Mouse (Mus musculus): ENCODE measurements around the gene Prkar1a. TPM values are rescaled to one million over a fixed set of nuclear protein-coding genes. Genes with fewer than 3 reads are reported as not detected.

Prkar1a gene
- total RNA-seq (2014; rRNA removed) (231 and 294 TPM in 2 replicates), polyA plus RNA-seq (2015; fragmentation: Nextera tagmentation; extraction: Ambion mirVana) (418 and 468 TPM in 2 replicates)

- Histone ChIP-seq H3K9ac (peak within 1 kb of the TSS; percentile 88), H3K4me2 (ENCODE audit: low read depth) (peak within 1 kb of the TSS; percentile 76), H3K27me3 (ENCODE audit: insufficient read depth, low read length) (no peaks in the 10 kb centered on the region), H3K9me3 (ENCODE audit: low read length) (no peaks in the 10 kb centered on the region), H3K4me1 (ENCODE audit: insufficient read depth) (peaks cover 33% of the 10 kb centered on the region), H3K27ac (ENCODE audit: low read depth, low read length) (peak within 1 kb of the TSS; percentile 95), H3K36me3 (ENCODE audit: insufficient read depth) (no peaks in the 10 kb centered on the region), H3K4me3 (ENCODE audit: low read depth, low read length) (peak within 1 kb of the TSS; percentile 93)
- ATAC-seq (no peak), DNase-seq (peak; percentile 71)
- 26% methylated on average over 8 of the region's 8 CpGs for WGBS
- TF ChIP-seq CTCF (IDR thresholded peaks at IDR 0.05; ENCODE audit: low read depth) = no peak
These were observed at the start of gene Prkar1a for GRCm38 (mm10) chr11:109649206-109649605. Gene Prkar1a (plus strand): TSS chr11:109649405.

GRCm38 (mm10) chr11:109607600-109607999 lies 41.6 kb upstream of the Prkar1a start:
- peaks cover 12% of the 10 kb centered on the region; the same call in 1 of the 2 replicates for H3K4me1 ChIP-seq (ENCODE audit: insufficient read depth)
- no peaks in the 10 kb centered on the region for H3K9me3 ChIP-seq (ENCODE audit: low read length)
- no peaks in the 10 kb centered on the region for H3K36me3 ChIP-seq (ENCODE audit: insufficient read depth)
- 70% methylated on average over 6 of the region's 6 CpGs for WGBS
- H3K27me3 ChIP-seq (ENCODE audit: insufficient read depth, low read length) = no peaks in the 10 kb centered on the region
- no peak overlapping the region for H3K27ac ChIP-seq (ENCODE audit: low read depth, low read length)
- DNase-seq (no peak), ATAC-seq (no peak)
- no peak overlapping the region for H3K4me3 ChIP-seq (ENCODE audit: low read depth, low read length)
- no peak overlapping the region for H3K4me2 ChIP-seq (ENCODE audit: low read depth)
- no peak overlapping the region for H3K9ac ChIP-seq
- no peak for TF ChIP-seq CTCF (IDR thresholded peaks at IDR 0.05; ENCODE audit: low read depth)

GRCm38 (mm10) chr11:109608976-109609625 lies 40.1 kb upstream of the Prkar1a start:
- H3K4me3 ChIP-seq (ENCODE audit: low read depth, low read length) = no peak overlapping the region
- peaks cover 12% of the 10 kb centered on the region; the same call in 1 of the 2 replicates for H3K4me1 ChIP-seq (ENCODE audit: insufficient read depth)
- H3K9me3 ChIP-seq (ENCODE audit: low read length) = no peaks in the 10 kb centered on the region
- H3K36me3 ChIP-seq (ENCODE audit: insufficient read depth) = no peaks in the 10 kb centered on the region
- H3K4me2 ChIP-seq (ENCODE audit: low read depth) = no peak overlapping the region
- no peak for DNase-seq
- no peaks in the 10 kb centered on the region for H3K27me3 ChIP-seq (ENCODE audit: insufficient read depth, low read length)
- TF ChIP-seq CTCF (IDR thresholded peaks at IDR 0.05; ENCODE audit: low read depth) = no peak
- no peak overlapping the region for H3K9ac ChIP-seq
- WGBS = 79% methylated on average over 6 of the region's 6 CpGs
- H3K27ac ChIP-seq (ENCODE audit: low read depth, low read length) = no peak overlapping the region
- no peak for ATAC-seq

- H3K4me1 ChIP-seq (ENCODE audit: insufficient read depth) = peaks cover 12% of the 10 kb centered on the region; the same call in 1 of the 2 replicates
- H3K27ac ChIP-seq (ENCODE audit: low read depth, low read length) = no peak overlapping the region
- H3K9me3 ChIP-seq (ENCODE audit: low read length) = no peaks in the 10 kb centered on the region
- H3K4me2 ChIP-seq (ENCODE audit: low read depth) = peak overlapping the region; percentile 73
- H3K27me3 ChIP-seq (ENCODE audit: insufficient read depth, low read length) = no peaks in the 10 kb centered on the region
- peak overlapping the region; percentile 73 for H3K4me3 ChIP-seq (ENCODE audit: low read depth, low read length)
- ATAC-seq (no peak), DNase-seq (no peak)
- 9% methylated on average over 9 of the region's 9 CpGs for WGBS
- H3K36me3 ChIP-seq (ENCODE audit: insufficient read depth) = no peaks in the 10 kb centered on the region
- TF ChIP-seq CTCF (IDR thresholded peaks at IDR 0.05; ENCODE audit: low read depth) = no peak
- H3K9ac ChIP-seq = peak overlapping the region; percentile 63
These were observed 39.0 kb upstream of the Prkar1a start for GRCm38 (mm10) chr11:109610046-109610794.

- peak overlapping the region; percentile 73 for H3K4me2 ChIP-seq (ENCODE audit: low read depth)
- 2% methylated on average over 26 of the region's 26 CpGs for WGBS
- peak; percentile 37 for TF ChIP-seq CTCF (IDR thresholded peaks at IDR 0.05; ENCODE audit: low read depth)
- H3K36me3 ChIP-seq (ENCODE audit: insufficient read depth) = no peaks in the 10 kb centered on the region
- H3K27me3 ChIP-seq (ENCODE audit: insufficient read depth, low read length) = no peaks in the 10 kb centered on the region
- H3K9ac ChIP-seq = peak overlapping the region; percentile 63
- H3K4me1 ChIP-seq (ENCODE audit: insufficient read depth) = peaks cover 12% of the 10 kb centered on the region; the same call in 1 of the 2 replicates
- H3K9me3 ChIP-seq (ENCODE audit: low read length) = no peaks in the 10 kb centered on the region
- H3K4me3 ChIP-seq (ENCODE audit: low read depth, low read length) = peak overlapping the region; percentile 73
- ATAC-seq = no peak
- peak overlapping the region; percentile 70 for H3K27ac ChIP-seq (ENCODE audit: low read depth, low read length)
- no peak for DNase-seq
These were observed 38.4 kb upstream of the Prkar1a start for GRCm38 (mm10) chr11:109610795-109611302.

GRCm38 (mm10) chr11:109611303-109612149 lies 37.7 kb upstream of the Prkar1a start, which contains the start of gene Wipi1:
Gene Wipi1 (minus strand): TSS chr11:109611967.
- peak within 1 kb of the TSS; percentile 73 for H3K4me3 ChIP-seq (ENCODE audit: low read depth, low read length)

More at GRCm38 (mm10) chr11:109611303-109612149, 37.7 kb upstream of the Prkar1a start, which contains the start of gene Wipi1:
- Histone ChIP-seq H3K9ac (peak within 1 kb of the TSS; percentile 63), H3K9me3 (ENCODE audit: low read length) (no peaks in the 10 kb centered on the region), H3K4me1 (ENCODE audit: insufficient read depth) (peaks cover 12% of the 10 kb centered on the region; the same call in 1 of the 2 replicates), H3K27me3 (ENCODE audit: insufficient read depth, low read length) (no peaks in the 10 kb centered on the region), H3K36me3 (ENCODE audit: insufficient read depth) (no peaks in the 10 kb centered on the region), H3K4me2 (ENCODE audit: low read depth) (peak within 1 kb of the TSS; percentile 73), H3K27ac (ENCODE audit: low read depth, low read length) (peak within 1 kb of the TSS; percentile 70)
- 2% methylated on average over 55 of the region's 58 CpGs for WGBS
- ATAC-seq = peak; percentile 94
- TF ChIP-seq CTCF (IDR thresholded peaks at IDR 0.05; ENCODE audit: low read depth) = peak; percentile 12; the same call in 1 of the 2 replicates
- DNase-seq = peak; percentile 96
